Mouse (Mus musculus): ENCODE measurements around the gene Gmppa.
A peak's percentile ranks its signal among the peaks of the same experiment; 100 is the strongest.

Gene Gmppa

GRCm38 (mm10) chr1:75422823-75423471, 12.8 kb upstream of the Gmppa start:
- no peak for DNase-seq (ENCODE audit: low spot score in 2 of 2)

- DNase-seq (ENCODE audit: low spot score in 2 of 2) = no peak
Measured at GRCm38 (mm10) chr1:75423780-75424390, 11.8 kb upstream of the Gmppa start.

GRCm38 (mm10) chr1:75425796-75426471, 9.8 kb upstream of the Gmppa start:
- DNase-seq (ENCODE audit: low spot score in 2 of 2) = peak; percentile 57 to 60

GRCm38 (mm10) chr1:75438782-75439181, 3.1 kb downstream of the Gmppa start:
- DNase-seq (ENCODE audit: low spot score in 2 of 2) = no peak

- DNase-seq (ENCODE audit: low spot score in 2 of 2) = no peak
Measured at GRCm38 (mm10) chr1:75440661-75441060, 4.9 kb downstream of the Gmppa start.

DNA sequence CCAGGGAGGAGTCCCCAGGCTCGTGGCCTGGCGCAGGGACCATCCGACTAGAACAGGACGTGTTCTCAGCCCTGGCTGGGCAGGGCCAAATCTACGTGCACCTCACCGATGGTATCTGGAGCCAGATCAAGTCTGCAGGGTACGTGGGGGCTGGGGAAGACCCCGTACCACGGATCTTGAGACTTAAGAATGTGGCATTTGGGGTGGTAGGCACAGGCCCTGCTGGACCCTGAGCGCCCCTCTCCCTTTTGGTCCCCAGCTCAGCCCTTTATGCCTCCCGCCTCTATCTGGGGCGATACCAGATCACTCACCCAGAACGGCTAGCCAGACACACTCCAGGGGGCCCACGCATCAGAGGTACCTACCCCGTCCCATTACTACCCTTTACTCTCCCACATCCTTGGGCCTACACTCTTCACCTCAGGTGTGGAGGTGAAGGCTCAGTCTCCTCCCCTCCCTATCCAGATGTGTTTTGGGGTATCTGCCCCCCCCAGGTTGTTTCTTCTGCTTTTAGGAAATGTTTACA, 5.8 kb downstream of the Gmppa start:
- DNase-seq (ENCODE audit: low spot score in 2 of 2) = no peak

DNA sequence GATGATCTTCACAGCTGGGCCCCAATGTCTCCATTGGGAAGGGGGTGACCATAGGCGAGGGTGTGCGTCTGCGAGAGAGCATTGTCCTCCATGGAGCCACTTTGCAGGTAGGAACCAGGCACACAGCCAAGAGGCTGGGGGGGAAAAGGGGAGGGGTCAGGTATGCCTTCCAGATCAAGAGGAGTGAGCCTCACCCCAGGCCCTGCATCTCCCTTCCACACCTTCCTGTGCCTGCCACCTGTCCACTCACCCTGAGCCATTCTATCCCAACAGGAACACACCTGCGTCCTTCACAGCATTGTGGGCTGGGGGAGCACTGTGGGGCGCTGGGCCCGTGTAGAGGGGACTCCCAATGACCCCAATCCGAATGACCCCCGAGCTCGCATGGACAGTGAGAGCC, 6.4 kb downstream of the Gmppa start:
- no peak for DNase-seq (ENCODE audit: low spot score in 2 of 2)

DNA sequence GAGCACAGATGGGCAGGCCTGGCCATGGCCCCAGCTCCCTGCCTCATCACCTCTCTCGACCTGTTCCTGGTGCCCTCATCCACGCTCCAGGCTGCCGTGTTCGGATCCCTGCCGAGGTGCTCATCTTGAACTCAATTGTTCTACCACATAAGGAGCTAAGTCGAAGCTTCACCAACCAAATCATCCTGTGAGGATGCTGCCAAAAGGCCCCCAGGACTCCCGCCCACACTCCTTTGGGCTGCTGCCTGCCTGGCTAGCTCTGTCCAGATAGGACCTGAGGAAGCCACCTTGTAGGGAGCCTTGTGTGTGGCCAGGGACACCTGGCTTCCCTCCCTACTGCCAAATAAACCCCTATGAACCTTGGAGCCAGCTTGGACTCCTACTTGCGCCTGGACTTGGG, 7.1 kb downstream of the Gmppa start:
- no peak for DNase-seq (ENCODE audit: low spot score in 2 of 2)

- no peak for DNase-seq (ENCODE audit: low spot score in 2 of 2)
Measured at GRCm38 (mm10) chr1:75443247-75444024, 7.7 kb downstream of the Gmppa start.

DNA sequence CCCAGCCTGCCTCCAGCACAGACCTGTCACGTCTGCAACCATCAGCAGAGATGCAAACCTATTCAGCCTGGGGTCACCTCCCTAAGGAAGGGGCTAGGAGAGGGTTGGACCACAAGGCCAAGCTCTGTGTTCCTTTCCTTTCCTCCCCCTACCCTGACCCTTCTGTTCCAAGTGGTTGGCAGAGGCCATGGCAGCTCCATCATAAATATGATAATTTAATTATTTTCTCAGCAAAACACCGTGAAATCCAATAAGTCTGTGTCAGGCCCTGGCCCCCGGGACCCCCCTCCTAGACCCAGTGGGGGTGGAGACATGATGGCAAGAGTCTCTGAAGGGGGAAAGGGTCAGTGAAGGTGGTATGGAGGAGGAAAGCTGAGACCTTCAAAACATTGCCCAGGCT, 8.5 kb downstream of the Gmppa start:
- DNase-seq (ENCODE audit: low spot score in 2 of 2) = no peak

- peak; percentile 61 to 67 for DNase-seq (ENCODE audit: low spot score in 2 of 2)
Measured at GRCm38 (mm10) chr1:75445141-75445701, 9.5 kb downstream of the Gmppa start.

GRCm38 (mm10) chr1:75445751-75446611, 10.3 kb downstream of the Gmppa start:
- peak; percentile 73 to 80 for DNase-seq (ENCODE audit: low spot score in 2 of 2)

GRCm38 (mm10) chr1:75446656-75447055, 10.9 kb downstream of the Gmppa start:
- no peak for DNase-seq (ENCODE audit: low spot score in 2 of 2)

GRCm38 (mm10) chr1:75447265-75448051, 11.7 kb downstream of the Gmppa start:
- DNase-seq (ENCODE audit: low spot score in 2 of 2) = no peak

DNA sequence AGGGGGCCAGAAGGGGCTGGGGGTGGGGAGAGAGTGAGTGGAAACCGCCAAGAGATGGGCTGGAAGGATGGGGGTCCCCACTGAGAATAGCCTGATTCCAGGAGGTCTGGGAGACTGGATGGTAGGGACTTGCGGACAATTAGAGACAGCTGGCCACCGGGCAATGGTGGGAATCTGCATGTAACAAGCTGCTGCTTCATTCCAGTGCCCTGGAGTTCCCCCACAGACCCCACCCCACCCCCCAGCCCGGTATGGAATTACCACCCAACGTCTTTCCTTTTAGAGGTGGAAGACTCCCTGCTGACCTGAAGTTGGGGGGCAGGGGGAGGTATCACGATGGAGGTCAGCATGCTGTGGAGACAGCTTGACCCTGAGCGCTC, 12.3 kb downstream of the Gmppa start:
- no peak for DNase-seq (ENCODE audit: low spot score in 2 of 2)

DNA sequence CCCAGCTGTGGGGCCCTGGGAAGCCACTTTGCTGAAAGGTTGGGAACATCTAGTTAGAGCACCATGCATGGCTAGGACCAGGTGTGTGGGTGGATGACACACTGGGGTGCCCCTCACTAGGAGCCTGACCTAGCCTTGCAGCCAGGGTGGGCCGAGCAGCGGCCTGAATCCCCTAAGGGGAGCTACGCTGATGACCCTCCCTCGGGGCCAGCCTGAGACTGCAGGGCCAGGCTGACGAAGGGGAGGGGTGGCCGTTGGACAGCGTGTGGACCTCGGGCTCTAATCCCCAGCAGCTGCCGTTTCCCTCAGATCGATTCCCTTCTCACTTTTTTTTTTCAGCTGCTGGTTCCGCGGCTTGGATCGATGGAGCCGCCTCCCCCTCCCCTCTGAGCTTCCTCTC, 13.2 kb downstream of the Gmppa start:
- no peak for DNase-seq (ENCODE audit: low spot score in 2 of 2)

GRCm38 (mm10) chr1:75449377-75450135, 13.8 kb downstream of the Gmppa start:
- DNase-seq (ENCODE audit: low spot score in 2 of 2) = no peak

DNA sequence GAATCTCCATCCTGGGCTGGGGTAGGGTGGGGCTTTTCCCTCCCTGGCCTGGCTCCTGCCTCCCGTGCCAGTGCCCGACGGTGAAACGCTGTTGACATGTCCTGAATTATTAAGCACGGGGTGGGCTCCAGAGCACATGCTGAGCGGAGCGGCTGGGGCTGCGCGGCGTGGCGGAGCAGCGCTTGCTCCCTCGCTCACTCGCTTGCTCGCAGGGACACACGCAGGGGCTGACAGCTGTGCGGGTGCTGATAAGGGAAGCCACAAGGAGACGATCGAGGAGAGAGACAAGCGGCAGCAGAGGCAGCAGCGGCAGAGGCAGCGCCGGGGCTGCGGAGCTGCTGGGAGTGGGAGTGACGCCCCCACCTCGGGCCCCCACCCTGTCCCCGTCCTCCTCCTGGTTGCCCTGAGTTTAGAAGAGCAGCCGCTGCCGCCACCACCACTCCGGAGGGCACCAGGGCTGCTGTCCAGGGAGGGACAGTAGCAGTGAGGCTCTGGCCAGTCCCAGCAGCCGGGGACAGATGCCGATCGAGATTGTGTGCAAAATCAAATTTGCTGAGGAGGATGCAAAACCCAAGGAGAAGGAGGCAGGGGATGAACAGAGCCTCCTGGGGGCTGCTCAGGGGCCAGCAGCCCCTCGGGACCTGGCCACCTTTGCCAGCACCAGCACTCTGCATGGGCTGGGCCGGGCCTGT, 14.7 kb downstream of the Gmppa start, which contains the start of gene Asic4:
TSS of gene Asic4 (plus strand) at position 123 of the 692 bp plus-strand sequence.
- DNase-seq (ENCODE audit: low spot score in 2 of 2) = no peak

GRCm38 (mm10) chr1:75451900-75452299, 16.2 kb downstream of the Gmppa start:
- DNase-seq (ENCODE audit: low spot score in 2 of 2) = no peak

Data from right cerebral cortex, adult 2 months (tissue).